Mouse (Mus musculus) A20 (cell line): ENCODE data around the gene Pidd1.

ENCODE experiments used
- DNase-seq: peaks from one replicate; pipeline ENCODE4 v3.0.0-alpha.2; 2011; ENCODE audit warnings: low read depth, low spot score

The Pidd1 gene

DNA sequence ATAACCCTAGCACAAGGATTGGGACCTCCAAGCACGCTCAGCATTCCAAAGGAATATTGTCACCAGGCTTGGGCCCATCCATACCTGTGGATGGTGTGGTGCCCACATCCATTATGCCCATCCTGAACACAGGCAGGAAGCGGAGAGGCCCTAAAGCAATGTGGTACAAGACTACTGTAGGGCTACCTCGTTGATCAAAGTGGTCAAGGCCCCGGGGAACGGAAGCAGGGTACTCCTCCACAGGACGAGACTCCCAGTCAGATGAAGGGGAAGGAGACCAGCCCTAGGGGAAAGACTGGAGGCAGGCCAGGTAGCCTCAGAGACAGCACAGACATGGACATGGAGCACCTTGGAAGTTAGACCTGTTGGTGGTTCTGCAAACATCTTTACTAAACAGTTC is 28.9 kb upstream of the Pidd1 start:
- no peak for DNase-seq

DNA sequence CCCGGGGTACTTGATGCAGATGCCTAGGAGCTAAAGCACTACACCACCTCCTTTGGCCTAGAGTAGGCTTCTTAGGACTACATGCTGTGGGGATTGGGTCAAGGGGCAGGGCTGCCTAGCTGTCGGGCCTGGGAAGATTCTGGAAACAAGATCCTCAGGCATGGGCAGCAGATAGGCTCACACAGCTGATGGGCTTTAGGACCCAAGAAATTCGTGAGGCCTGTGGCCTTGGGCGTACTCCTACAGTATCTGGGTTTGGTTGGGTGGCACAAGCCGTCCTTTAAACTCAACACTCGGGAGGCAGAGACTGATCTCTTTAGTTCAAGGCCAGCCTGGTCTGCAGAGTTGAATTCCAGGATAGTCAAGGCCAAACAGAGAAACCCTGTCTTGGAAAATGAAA is 28.4 kb upstream of the Pidd1 start:
- DNase-seq = no peak

DNA sequence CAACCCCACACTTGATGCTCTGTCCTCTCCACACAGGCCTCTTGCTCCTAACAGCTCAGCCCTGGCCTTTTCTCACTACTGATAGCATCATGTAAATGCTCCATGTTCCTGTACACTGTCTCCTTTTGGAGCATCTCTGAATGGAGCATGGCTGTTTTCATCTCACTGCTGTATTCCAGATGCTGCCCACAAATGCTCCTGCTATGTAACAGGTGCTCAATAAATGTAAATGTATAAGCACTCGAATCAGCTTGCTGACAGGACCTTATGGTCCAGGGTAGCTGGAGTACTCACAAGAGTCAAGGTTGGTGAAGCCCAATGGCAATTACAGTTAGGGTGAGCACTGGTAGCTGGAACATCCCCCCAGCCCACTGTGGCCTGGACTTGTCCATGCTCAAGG is 27.4 kb upstream of the Pidd1 start:
- no peak for DNase-seq

- DNase-seq = no peak
These were observed 26.8 kb upstream of the Pidd1 start for GRCm38 (mm10) chr7:141470637-141470944.

DNA sequence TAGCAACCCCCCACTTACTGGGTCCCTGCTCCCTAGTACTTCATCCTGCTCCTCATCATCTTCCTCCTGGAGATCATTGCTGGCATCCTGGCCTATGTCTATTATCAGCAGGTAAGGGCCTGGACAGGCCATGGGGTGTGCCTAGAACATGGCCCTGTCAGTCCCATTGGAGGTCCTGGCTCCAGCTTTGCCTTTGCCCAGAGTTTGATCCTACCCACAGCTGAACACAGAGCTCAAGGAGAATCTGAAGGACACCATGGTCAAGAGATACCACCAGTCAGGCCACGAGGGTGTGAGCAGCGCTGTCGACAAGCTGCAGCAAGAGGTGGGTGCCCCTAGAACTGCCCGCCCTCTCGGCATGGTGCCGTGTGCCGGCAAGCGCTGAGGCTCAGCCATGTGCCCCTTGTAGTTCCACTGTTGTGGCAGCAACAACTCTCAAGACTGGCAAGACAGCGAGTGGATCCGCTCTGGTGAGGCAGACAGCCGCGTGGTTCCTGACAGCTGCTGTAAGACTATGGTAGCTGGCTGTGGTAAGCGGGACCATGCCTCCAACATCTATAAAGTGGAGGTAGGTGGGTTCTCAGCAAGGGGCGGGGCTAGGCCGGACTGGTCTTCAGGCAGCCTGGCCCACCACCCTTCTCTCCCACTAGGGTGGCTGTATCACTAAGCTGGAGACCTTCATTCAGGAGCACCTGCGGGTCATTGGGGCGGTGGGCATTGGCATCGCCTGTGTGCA is 26.2 kb upstream of the Pidd1 start:
- no peak for DNase-seq

GRCm38 (mm10) chr7:141469352-141469751 is 25.5 kb upstream of the Pidd1 start:
- no peak for DNase-seq

DNA sequence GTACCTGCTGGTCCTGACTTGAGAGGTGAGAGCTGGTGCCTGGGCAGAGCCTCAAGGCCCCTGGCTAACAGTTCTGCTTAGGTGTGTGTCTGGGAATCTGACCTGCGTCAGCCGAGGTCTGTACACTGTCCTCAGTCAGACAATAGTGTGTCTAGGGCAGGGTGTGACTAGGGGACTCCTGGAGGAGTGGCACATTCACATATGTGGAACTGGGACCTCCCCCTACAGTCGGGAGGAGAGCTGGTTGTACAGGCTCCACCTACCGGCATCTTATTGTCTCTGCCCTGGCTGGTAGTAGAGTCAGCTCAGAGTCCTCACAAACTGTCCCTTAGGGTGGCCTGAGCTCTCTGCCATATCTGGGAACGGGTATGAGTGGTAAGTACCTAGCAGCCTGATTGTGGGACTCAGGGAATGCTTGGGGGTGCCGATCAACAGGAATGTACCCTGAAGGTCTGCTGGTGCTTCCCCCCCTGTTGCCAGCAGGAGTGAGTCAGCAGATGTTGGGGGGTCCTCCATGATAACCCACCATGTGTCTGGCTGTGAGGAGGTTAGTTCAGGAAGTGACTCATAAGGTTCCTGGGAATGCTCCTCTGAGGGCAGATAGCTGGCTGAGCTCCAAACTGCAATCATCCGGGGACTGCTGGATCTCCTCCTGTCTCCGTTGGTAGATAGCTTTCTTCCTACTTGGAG is 24.8 kb upstream of the Pidd1 start:
- DNase-seq = peak; percentile 85

DNA sequence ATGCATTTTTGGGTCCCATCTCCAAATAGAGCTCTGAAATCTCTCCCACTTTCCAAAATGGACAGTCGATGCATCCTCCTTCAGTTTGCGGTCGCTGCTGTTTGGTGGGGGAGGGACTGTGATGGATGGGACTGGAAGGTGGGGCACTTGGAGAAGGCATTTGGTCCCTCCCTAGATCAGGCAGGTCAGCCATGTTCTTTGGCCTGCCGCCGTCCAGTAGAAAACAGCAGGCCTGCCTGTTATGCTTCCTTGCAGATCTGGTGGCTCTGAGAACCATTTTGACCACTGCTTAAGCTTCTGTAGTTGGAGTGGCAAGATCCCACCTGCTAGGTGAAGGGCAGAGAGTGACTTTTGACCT is 24.3 kb upstream of the Pidd1 start:
- no peak for DNase-seq

DNA sequence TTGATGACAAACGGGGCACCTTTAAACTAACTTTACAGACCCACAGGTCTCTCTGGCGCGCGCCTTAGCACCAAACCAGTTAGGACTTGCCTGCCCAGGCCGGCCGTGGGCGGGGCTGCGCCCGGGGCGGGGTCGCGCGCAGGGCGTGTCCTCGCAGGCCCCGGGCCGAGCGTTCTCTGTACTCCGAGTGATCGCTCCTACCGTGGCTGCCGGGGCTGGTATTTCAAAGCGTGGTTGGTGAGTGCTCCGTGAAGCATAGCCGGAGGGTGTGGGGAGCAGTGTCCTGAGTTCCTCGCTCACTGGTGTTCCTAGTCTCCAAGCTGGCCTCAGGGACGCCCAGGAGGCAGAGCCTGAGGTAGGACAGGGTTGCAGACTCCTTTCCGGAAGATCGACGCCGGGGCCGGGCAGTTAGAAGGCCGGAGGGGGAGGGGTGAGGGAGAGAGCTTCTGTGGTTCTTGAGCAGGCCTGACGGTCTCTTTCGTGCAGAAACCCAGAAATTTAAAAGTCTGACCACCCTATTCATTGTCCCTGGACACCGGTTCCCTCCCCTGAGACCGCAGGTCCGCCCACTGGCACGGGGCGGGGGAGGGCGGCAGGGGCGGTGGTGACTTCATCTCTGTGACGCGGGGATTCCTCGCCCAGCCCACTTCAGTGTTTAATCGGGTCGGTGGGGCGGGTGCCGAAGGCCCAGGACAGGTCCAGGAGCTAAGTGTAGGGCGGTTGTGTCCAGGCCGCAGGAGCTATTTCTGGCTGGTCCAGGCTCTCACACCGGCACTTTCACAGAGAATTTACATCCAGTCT is 23.6 kb upstream of the Pidd1 start, which contains the start of gene Cd151:
Cd151 (plus strand) TSS at position 163 of the 801 bp plus-strand sequence.
- peak; percentile 92 for DNase-seq

GRCm38 (mm10) chr7:141466607-141467148 is 22.9 kb upstream of the Pidd1 start:
- DNase-seq = no peak

GRCm38 (mm10) chr7:141466045-141466394 is 22.2 kb upstream of the Pidd1 start:
- no peak for DNase-seq

DNA sequence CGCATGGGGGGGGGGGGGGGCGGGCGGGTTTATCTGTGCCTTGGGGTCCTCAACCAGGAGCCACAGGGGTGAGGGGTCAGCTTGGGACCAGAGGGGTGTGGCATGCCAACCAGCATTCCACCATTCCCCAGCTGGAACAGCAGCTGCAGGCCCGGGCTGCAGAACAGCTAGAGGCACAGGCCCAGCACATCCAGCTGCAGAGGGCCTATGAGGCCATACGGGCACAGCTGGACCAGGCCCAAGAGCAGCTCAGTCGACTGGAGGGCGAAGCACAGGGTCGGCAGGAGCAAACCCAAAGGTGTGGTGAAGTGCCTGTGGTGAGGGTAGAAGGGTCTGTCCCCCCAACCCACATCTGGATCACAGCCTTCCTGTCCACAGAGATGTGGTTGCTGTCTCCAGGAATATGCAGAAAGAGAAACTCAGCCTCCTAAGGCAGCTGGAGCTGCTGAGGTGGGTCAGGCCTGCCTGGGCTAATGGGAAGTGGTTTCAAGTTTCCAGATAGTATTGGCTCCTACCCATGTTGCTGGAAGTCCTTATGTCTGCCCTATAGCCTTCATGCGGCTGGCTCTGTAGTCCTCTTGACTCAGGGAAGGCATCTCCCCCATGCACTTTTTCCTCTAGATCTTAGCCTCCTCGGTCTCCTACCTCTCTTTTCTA is 21.7 kb upstream of the Pidd1 start:
- DNase-seq = no peak

- no peak for DNase-seq
These were observed 20.9 kb upstream of the Pidd1 start for GRCm38 (mm10) chr7:141464603-141465201.

DNA sequence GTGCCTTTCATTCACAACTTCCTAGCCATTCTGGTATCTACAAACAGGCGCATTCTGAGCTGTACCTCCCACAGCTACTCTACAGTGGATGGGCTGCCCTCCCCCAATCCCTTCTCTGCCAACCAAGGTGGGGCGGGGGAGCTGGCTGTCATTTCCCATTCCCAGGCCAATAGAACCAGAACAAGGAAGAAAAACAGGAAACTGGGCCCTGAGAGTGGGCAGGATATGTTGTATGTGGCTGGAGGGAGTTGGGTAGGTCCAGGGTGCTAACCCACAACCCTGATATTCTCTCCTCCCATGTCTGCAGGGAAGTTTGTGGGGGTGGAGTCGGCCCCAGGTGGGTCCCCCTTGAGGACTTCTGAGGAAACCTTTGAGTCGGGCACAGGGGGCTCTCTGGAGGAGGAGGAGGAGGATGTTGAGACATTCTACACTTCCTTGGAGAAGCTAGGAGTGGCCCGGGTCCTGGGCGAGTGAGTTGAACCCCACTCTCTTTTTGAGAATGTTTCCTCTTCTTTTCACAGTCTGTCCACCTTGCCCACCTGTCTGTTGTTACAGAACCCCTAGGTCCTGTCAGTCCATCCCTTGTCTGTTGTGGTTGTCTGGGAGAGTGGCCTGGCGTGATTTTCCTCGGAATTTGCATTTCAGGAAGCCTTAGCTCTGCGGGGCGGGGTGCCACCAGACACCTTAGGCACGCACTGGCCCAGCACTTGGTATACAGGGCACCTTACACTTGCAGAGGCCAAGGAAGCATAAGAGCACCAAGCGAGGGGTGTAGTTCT is 20.2 kb upstream of the Pidd1 start:
- DNase-seq = no peak

DNA sequence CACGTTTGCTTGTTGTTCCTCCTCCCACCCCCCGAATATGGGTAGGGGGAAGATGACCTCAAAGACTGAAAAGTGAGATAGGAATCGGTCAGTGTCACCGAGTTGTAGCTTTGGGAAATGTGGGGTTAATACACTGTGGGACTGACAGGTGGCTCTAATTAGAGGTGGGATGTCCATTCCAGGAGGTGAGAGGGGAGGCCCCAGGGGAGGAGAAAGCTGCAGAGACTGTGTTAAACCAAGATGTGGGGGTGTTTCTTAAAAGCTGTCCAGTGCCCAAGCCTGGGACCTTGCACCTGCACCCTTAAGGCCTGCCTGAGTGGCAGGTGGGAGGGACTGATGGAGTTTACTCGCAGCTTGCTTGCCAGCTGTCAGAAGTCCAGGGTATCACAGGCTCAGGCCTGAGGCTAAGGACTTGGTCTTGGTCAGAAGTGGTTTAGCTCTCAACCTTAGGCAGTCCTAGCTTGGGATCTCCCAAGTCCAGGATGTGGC is 18.6 kb upstream of the Pidd1 start:
- peak; percentile 40 for DNase-seq

DNA sequence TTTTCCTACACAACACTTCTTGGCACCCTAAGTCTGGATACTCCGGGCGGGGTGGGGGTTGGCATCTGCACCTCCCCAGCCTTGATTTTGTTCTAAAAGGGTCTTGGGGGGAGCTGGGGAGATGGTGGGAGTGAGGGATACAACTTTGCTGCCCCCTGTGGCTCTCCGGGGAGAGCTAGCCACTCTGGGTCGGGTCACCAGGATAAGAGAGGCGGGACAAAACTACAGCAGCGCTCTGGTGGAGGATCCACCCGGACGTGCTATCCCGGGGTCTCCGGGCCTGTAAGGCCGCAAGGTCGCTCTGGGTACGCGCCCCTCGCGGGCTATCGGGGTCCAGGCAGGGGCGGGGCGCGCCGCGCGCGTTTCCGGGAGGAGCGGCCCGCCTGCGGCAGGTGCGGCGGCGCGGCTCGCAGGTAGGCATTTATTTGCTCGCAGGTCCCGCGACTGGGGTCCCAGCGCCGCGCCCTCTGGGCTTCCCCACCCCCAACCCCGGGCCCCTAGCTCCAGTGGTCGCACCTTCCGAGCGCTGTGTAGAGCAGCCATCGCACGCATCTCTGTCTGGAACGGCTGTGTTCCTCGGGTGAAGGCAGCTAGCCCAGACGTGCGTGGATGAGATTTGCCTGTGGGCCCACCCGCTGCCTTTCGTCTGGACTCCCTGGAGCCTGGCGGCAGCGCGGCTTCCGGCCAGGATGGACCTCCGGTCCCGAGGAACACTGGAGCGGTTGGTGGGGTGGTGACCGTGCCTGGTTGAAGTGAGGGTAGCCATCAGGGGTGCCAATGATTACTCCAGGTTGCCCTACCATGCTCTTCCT is 17.9 kb upstream of the Pidd1 start:
- no peak for DNase-seq

DNA sequence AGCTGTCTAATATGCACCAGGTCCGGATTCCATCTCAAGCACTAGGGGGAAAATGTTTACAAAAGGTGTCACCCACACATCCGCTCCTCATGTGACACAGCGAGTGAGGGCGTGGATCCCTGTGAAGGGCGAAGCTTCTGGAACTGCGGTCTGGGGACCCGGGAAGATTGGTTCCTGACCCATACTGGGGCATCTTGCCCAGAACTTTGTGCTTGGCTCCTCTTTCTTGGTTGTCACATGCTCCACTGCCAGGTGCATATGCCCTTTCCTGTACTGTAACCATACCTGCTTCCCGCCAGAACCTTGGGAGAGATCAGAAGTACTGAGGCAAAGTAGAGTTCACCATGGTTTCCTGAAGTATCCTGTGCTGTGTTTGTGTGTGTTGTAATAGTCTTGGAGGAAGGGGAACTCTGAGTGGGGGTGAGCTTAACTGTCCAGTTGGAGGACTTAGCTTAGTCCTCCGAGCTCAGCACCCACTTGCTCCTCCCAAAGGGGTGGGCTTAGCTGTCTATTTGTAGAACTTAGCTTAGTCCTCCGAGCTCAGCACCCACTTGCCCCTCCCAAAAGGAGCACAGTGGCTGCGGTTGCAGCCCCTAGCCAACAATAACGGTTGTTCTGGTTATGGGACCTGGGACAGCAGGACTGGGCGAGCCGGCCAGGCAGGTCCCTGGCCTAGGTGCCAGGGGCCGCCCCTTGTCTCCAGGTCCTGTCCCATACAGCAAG is 16.7 kb upstream of the Pidd1 start, which contains the start of gene Cracr2b:
Cracr2b (plus strand) TSS at position 704 of the 723 bp plus-strand sequence.
- DNase-seq = no peak

- no peak for DNase-seq
These were observed 16.2 kb upstream of the Pidd1 start for GRCm38 (mm10) chr7:141460001-141460390.

- DNase-seq = no peak
These were observed 15.5 kb upstream of the Pidd1 start for GRCm38 (mm10) chr7:141459301-141459711.
